In the genomic region with DNA sequence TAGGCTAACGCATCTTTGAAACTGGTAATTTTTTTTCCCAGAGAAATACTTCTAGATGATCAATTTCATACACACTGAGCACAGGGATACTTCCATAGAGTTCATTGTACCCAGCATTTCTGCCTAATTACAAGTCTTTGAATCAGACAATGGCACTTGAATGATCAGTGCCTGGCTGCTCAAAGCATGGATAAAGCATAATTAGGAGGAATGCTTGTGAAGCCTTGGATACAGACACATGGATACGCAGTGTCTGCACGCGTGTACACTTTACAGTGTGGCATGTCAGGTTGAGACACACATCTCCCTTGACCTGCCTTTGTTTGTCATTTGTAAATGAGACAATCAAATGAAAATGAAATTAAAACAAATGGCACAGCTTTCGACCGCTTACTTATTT, we compare ENCODE assay signal across 17 mouse cellular contexts.
DNase-seq lines count a peak whose midpoint lies in the region; ATAC-seq lines count a peak whose summit lies in the region.
"Had no signal": no experiment of that assay in that cellular context is flagged by ENCODE, and none has a peak within 500 bp of the region (broad histone marks: within the 10 kb centered on the region; RNA-seq: fewer than 3 reads in every experiment).

No protein-coding gene starts in this region.

- H3K9me3 ChIP-seq in neural tube, embryonic 12.5 days: no peaks in the 10 kb centered on the region
- H3K9me3 ChIP-seq in midbrain, embryonic 15.5 days: no peaks in the 10 kb centered on the region
- H3K9me3 ChIP-seq: heart, embryonic 15.5 days had no signal

- 65% methylated on average over 6 of the region's 6 CpGs for WGBS in neural tube, embryonic 12.5 days
- 46% methylated on average over 6 of the region's 6 CpGs for WGBS in midbrain, embryonic 15.5 days

- no peaks in the 10 kb centered on the region for H3K27me3 ChIP-seq in neural tube, embryonic 12.5 days (replicated peaks)
- H3K27me3 ChIP-seq in midbrain, embryonic 15.5 days (replicated peaks): no peaks in the 10 kb centered on the region
- H3K27me3 ChIP-seq: heart, embryonic 15.5 days had no signal

- H3K27ac ChIP-seq in neural tube, embryonic 12.5 days: no peak overlapping the region
- H3K27ac ChIP-seq in midbrain, embryonic 15.5 days: no peak overlapping the region
- H3K27ac ChIP-seq: heart, embryonic 15.5 days; layer of hippocampus, adult 2 months; macrophage had no signal

- no peaks in the 10 kb centered on the region for H3K4me1 ChIP-seq in neural tube, embryonic 12.5 days
- H3K4me1 ChIP-seq in midbrain, embryonic 15.5 days: peaks cover 17% of the 10 kb centered on the region
- H3K4me1 ChIP-seq: heart, embryonic 15.5 days had no signal

- no peak overlapping the region for H3K9ac ChIP-seq in neural tube, embryonic 12.5 days
- H3K9ac ChIP-seq in midbrain, embryonic 15.5 days: no peak overlapping the region
- H3K9ac ChIP-seq: heart, embryonic 15.5 days had no signal

- no peaks in the 10 kb centered on the region for H3K36me3 ChIP-seq in neural tube, embryonic 12.5 days
- H3K36me3 ChIP-seq in midbrain, embryonic 15.5 days (replicated peaks): no peaks in the 10 kb centered on the region
- H3K36me3 ChIP-seq: heart, embryonic 15.5 days had no signal

- DNase-seq in embryo, embryonic 10 days (ENCODE audit: low spot score): peak; percentile 9
- DNase-seq in embryo, embryonic 9.5 days (ENCODE audit: extremely low spot score): no peak
- DNase-seq in neural tube, embryonic 10.5 days (ENCODE audit: extremely low spot score, low spot score): no peak
- no peak for DNase-seq in cerebellum, postnatal 14 days
- no peak for DNase-seq in testis, postnatal 10 days (ENCODE audit: low spot score)
- DNase-seq: adrenal gland, postnatal 10 days; cerebellum, adult 8-10 months; gastrocnemius, postnatal 36 days; heart, postnatal 4 days; kidney, postnatal 25 days; thymus, postnatal 25 days had no signal

- H3K4me3 ChIP-seq in neural tube, embryonic 12.5 days: no peak overlapping the region
- no peak overlapping the region for H3K4me3 ChIP-seq in midbrain, embryonic 15.5 days
- H3K4me3 ChIP-seq: heart, embryonic 15.5 days; layer of hippocampus, adult 2 months had no signal

- H3K4me2 ChIP-seq in neural tube, embryonic 12.5 days (replicated peaks): no peak overlapping the region
- H3K4me2 ChIP-seq in midbrain, embryonic 15.5 days: no peak overlapping the region
- H3K4me2 ChIP-seq: heart, embryonic 15.5 days had no signal

- 0 out of 2 replicates have a peak, but pooled peaks have one; percentile 50 for ATAC-seq in neural tube, embryonic 12.5 days (ENCODE audit: low FRiP score, low read depth)
- peak; percentile 71 for ATAC-seq in midbrain, embryonic 15.5 days (replicated peaks)
- ATAC-seq: intestine, postnatal 0 days had no signal
